Mouse (Mus musculus) bone marrow, adult 2 months (tissue): Measurements from ENCODE around the gene Shisa4.

ENCODE experiments used
- CTCF ChIP-seq: fragments of 200-500 bp; IDR thresholded peaks from 2 replicates; pipeline ENCODE4 v1.5.1; 2011; ENCODE audit warnings: low read length, control low read depth; ENCODE audit not compliant: control insufficient read depth, insufficient read depth
- POLR2A ChIP-seq: fragments of 200-500 bp; IDR thresholded peaks from 2 replicates; pipeline ENCODE4 v1.6.1; 2011; ENCODE audit warnings: low read depth, mild to moderate bottlenecking, control low read depth, low read length, borderline replicate concordance; ENCODE audit not compliant: control insufficient read depth

GRCm38 (mm10) chr1:135399466-135399865 lies 24.4 kb upstream of the Shisa4 start:
- no peak for TF ChIP-seq POLR2A
- TF ChIP-seq CTCF = no peak
